In genomic region chr13:56164372-56164771, GRCm38 (mm10) we compare ENCODE assay signal across 24 mouse cellular contexts. TPM values are rescaled to one million over a fixed set of nuclear protein-coding genes. Genes with fewer than 3 reads are reported as not detected.
DNase-seq lines count a peak whose midpoint lies in the region; ATAC-seq lines count a peak whose summit lies in the region.
"Had no signal": no experiment of that assay in that cellular context is flagged by ENCODE, and none has a peak within 500 bp of the region (broad histone marks: within the 10 kb centered on the region; RNA-seq: fewer than 3 reads in every experiment).

No protein-coding gene starts in this region.

- no peak overlapping the region for H3K9ac ChIP-seq in forebrain, embryonic 11.5 days (ENCODE audit: low read length)
- no peak overlapping the region for H3K9ac ChIP-seq in embryonic facial prominence, embryonic 12.5 days
- H3K9ac ChIP-seq in limb, embryonic 15.5 days = no peak overlapping the region
- H3K9ac ChIP-seq: heart, embryonic 13.5 days; kidney, embryonic 15.5 days; liver, embryonic 13.5 days; midbrain, embryonic 13.5 days had no signal

- ATAC-seq in forebrain, embryonic 11.5 days (replicated peaks; ENCODE audit: low FRiP score) = no peak
- no peak for ATAC-seq in embryonic facial prominence, embryonic 12.5 days (ENCODE audit: insufficient number of reproducible peaks, insufficient read depth, low FRiP score, low TSS enrichment)
- ATAC-seq in limb, embryonic 15.5 days (ENCODE audit: insufficient number of reproducible peaks, low FRiP score, low TSS enrichment, low read depth) = no peak
- ATAC-seq: forebrain, embryonic 16.5 days; hindbrain, embryonic 16.5 days; midbrain, embryonic 13.5 days had no signal

- DNase-seq in forebrain, embryonic 10.5 days (ENCODE audit: extremely low spot score, low spot score) = no peak
- no peak for DNase-seq in forebrain, embryonic 11.5 days (ENCODE audit: low spot score)
- DNase-seq in limb, embryonic 10.5 days (ENCODE audit: low spot score) = no peak
- DNase-seq in right cerebral cortex, postnatal 10 days (ENCODE audit: low spot score in 2 of 2) = no peak
- DNase-seq in right cerebral cortex, postnatal 25 days = no peak
- DNase-seq in right cerebral cortex, postnatal 4 days = no peak
- DNase-seq: adrenal gland, adult 8-10 months; cerebellum, adult 9-10 months; kidney, adult 18-20 months; kidney, postnatal 36 days; liver, embryonic 13.5 days; retina, postnatal 1 day; thymus, postnatal 25 days had no signal

- no peaks in the 10 kb centered on the region for H3K27me3 ChIP-seq in forebrain, embryonic 10.5 days (ENCODE audit: poor library complexity, severe bottlenecking)
- H3K27me3 ChIP-seq in forebrain, embryonic 11.5 days (ENCODE audit: control insufficient read depth, insufficient read depth, low read length) = no peaks in the 10 kb centered on the region
- no peaks in the 10 kb centered on the region for H3K27me3 ChIP-seq in embryonic facial prominence, embryonic 12.5 days
- H3K27me3 ChIP-seq in limb, embryonic 10.5 days (ENCODE audit: low read depth, poor library complexity, severe bottlenecking) = no peaks in the 10 kb centered on the region
- no peaks in the 10 kb centered on the region for H3K27me3 ChIP-seq in limb, embryonic 15.5 days
- H3K27me3 ChIP-seq: midbrain, embryonic 13.5 days had no signal

- no peaks in the 10 kb centered on the region for H3K36me3 ChIP-seq in forebrain, embryonic 10.5 days (replicated peaks)
- no peaks in the 10 kb centered on the region for H3K36me3 ChIP-seq in forebrain, embryonic 11.5 days (ENCODE audit: control insufficient read depth, insufficient read depth, low read length)
- no peaks in the 10 kb centered on the region for H3K36me3 ChIP-seq in embryonic facial prominence, embryonic 12.5 days
- no peaks in the 10 kb centered on the region for H3K36me3 ChIP-seq in limb, embryonic 10.5 days
- H3K36me3 ChIP-seq in limb, embryonic 15.5 days = no peaks in the 10 kb centered on the region
- H3K36me3 ChIP-seq: G1E; heart, embryonic 13.5 days; kidney, embryonic 15.5 days; liver, embryonic 13.5 days; midbrain, embryonic 13.5 days had no signal

- H3K4me1 ChIP-seq in forebrain, embryonic 10.5 days = peaks cover 35% of the 10 kb centered on the region
- H3K4me1 ChIP-seq in forebrain, embryonic 11.5 days (replicated peaks; ENCODE audit: control insufficient read depth, insufficient read depth, low read length) = peaks cover 6% of the 10 kb centered on the region; the same call in 1 of the 2 replicates
- H3K4me1 ChIP-seq in embryonic facial prominence, embryonic 12.5 days = peaks cover 54% of the 10 kb centered on the region
- peaks cover 91% of the 10 kb centered on the region for H3K4me1 ChIP-seq in limb, embryonic 10.5 days
- H3K4me1 ChIP-seq in limb, embryonic 15.5 days = peaks cover 66% of the 10 kb centered on the region

- H3K27ac ChIP-seq in forebrain, embryonic 10.5 days = 0 out of 2 replicates have a peak overlapping the region, but pooled peaks have one; percentile 1
- H3K27ac ChIP-seq in forebrain, embryonic 11.5 days (ENCODE audit: low read depth, low read length) = no peak overlapping the region
- H3K27ac ChIP-seq in embryonic facial prominence, embryonic 12.5 days = peak overlapping the region; percentile 71
- H3K27ac ChIP-seq in limb, embryonic 10.5 days = peak overlapping the region; percentile 95
- H3K27ac ChIP-seq in limb, embryonic 15.5 days = peak overlapping the region; percentile 80
- H3K27ac ChIP-seq: heart, embryonic 13.5 days; kidney, embryonic 15.5 days; layer of hippocampus, adult 2 months; liver, embryonic 13.5 days; midbrain, embryonic 13.5 days had no signal

- 87% methylated on average over 3 of the region's 3 CpGs for WGBS in forebrain, embryonic 10.5 days
- 88% methylated on average over 3 of the region's 3 CpGs for WGBS in forebrain, embryonic 11.5 days
- 52% methylated on average over 3 of the region's 3 CpGs for WGBS in embryonic facial prominence, embryonic 12.5 days
- WGBS in limb, embryonic 10.5 days = 50% methylated on average over 3 of the region's 3 CpGs
- WGBS in limb, embryonic 15.5 days = 47% methylated on average over 3 of the region's 3 CpGs

- no peak overlapping the region for H3K4me3 ChIP-seq in forebrain, embryonic 10.5 days
- H3K4me3 ChIP-seq in forebrain, embryonic 11.5 days (ENCODE audit: low read depth, low read length) = no peak overlapping the region
- H3K4me3 ChIP-seq in embryonic facial prominence, embryonic 12.5 days = no peak overlapping the region
- no peak overlapping the region for H3K4me3 ChIP-seq in limb, embryonic 10.5 days
- H3K4me3 ChIP-seq in limb, embryonic 15.5 days = no peak overlapping the region
- H3K4me3 ChIP-seq: heart, embryonic 13.5 days; kidney, embryonic 15.5 days; layer of hippocampus, adult 2 months; liver, embryonic 13.5 days; megakaryocyte, embryonic 14.5 days; midbrain, embryonic 13.5 days had no signal

- no peaks in the 10 kb centered on the region for H3K9me3 ChIP-seq in forebrain, embryonic 10.5 days
- H3K9me3 ChIP-seq in forebrain, embryonic 11.5 days (ENCODE audit: control insufficient read depth, low read length) = no peaks in the 10 kb centered on the region
- H3K9me3 ChIP-seq in embryonic facial prominence, embryonic 12.5 days = no peaks in the 10 kb centered on the region
- no peaks in the 10 kb centered on the region for H3K9me3 ChIP-seq in limb, embryonic 10.5 days (replicated peaks)
- no peaks in the 10 kb centered on the region for H3K9me3 ChIP-seq in limb, embryonic 15.5 days
- H3K9me3 ChIP-seq: G1E; heart, embryonic 13.5 days; kidney, embryonic 15.5 days; liver, embryonic 13.5 days; megakaryocyte, embryonic 14.5 days; midbrain, embryonic 13.5 days had no signal

- no peak overlapping the region for H3K4me2 ChIP-seq in forebrain, embryonic 11.5 days (ENCODE audit: low read depth, low read length, severe bottlenecking)
- no peak overlapping the region for H3K4me2 ChIP-seq in embryonic facial prominence, embryonic 12.5 days (replicated peaks)
- H3K4me2 ChIP-seq in limb, embryonic 15.5 days = no peak overlapping the region
- H3K4me2 ChIP-seq: heart, embryonic 13.5 days; kidney, embryonic 15.5 days; liver, embryonic 13.5 days; midbrain, embryonic 13.5 days had no signal

RNA-seq across cellular contexts. Expression of gene Tifab, which starts 14.3 kb away (rescaled TPM):
- polyA plus RNA-seq in forebrain, embryonic 10.5 days (2016; fragmentation: Nextera tagmentation; extraction: Ambion mirVana) = 0.97 and 1.2 TPM in 2 replicates
- polyA plus RNA-seq in forebrain, embryonic 11.5 days (2014; fragmentation: Nextera tagmentation; extraction: Ambion mirVana) = 0.11 and 0.13 TPM in 2 replicates
- 1.3 and 1.5 TPM in 2 replicates for polyA plus RNA-seq in embryonic facial prominence, embryonic 12.5 days (2016; fragmentation: Nextera tagmentation; extraction: Ambion mirVana)
- 0.63 and 1.2 TPM in 2 replicates for polyA plus RNA-seq in limb, embryonic 10.5 days (2016; fragmentation: Nextera tagmentation; extraction: Ambion mirVana)
- polyA plus RNA-seq in limb, embryonic 15.5 days (2015; fragmentation: Nextera tagmentation; extraction: Ambion mirVana) = 3.2 and 3.8 TPM in 2 replicates
- polyA plus RNA-seq: C2C12, G1E had no signal

RNA-seq across cellular contexts. Expression of gene H2afy, which starts 28.2 kb away (rescaled TPM):
- 554 and 558 TPM in 2 replicates for polyA plus RNA-seq in forebrain, embryonic 10.5 days (2016; fragmentation: Nextera tagmentation; extraction: Ambion mirVana)
- polyA plus RNA-seq in forebrain, embryonic 11.5 days (2014; fragmentation: Nextera tagmentation; extraction: Ambion mirVana) = 685 and 702 TPM in 2 replicates
- polyA plus RNA-seq in embryonic facial prominence, embryonic 12.5 days (2016; fragmentation: Nextera tagmentation; extraction: Ambion mirVana) = 537 and 538 TPM in 2 replicates
- polyA plus RNA-seq in limb, embryonic 10.5 days (2016; fragmentation: Nextera tagmentation; extraction: Ambion mirVana) = 642 and 645 TPM in 2 replicates
- polyA plus RNA-seq in limb, embryonic 15.5 days (2015; fragmentation: Nextera tagmentation; extraction: Ambion mirVana) = 242 and 272 TPM in 2 replicates
